Mouse (Mus musculus) forebrain, postnatal 0 days (tissue): ENCODE measurements around the gene 2310030G06Rik. TPM values are rescaled to one million over a fixed set of nuclear protein-coding genes. Genes with fewer than 3 reads are reported as not detected.
A peak's percentile ranks its signal among the peaks of the same experiment; 100 is the strongest.

Experiments
- ATAC-seq: fragments of 200-750 bp; cut with Nextera tagmentation; 2 replicates; pipeline ENCODE4 v1.8.0; 2017; ENCODE audit warnings: mild to moderate bottlenecking, moderate library complexity
- DNase-seq: peaks from one replicate; pipeline ENCODE4 v3.0.0-alpha.2; 2015
- H3K27ac ChIP-seq: fragments of 300-500 bp; sonication (generic); 2 replicates; pipeline ENCODE4 v1.5.1; 2014; ENCODE audit warnings: low read depth, mild to moderate bottlenecking, antibody characterized with exemption, low read length, moderate library complexity, mixed read lengths
- H3K27me3 ChIP-seq: fragments of 300-500 bp; sonication (generic); 2 replicates; pipeline ENCODE4 v1.6.1; 2014; ENCODE audit warnings: mild to moderate bottlenecking, low read length, mixed read lengths; ENCODE audit not compliant: insufficient read depth
- H3K36me3 ChIP-seq: fragments of 300-500 bp; sonication (generic); 2 replicates; pipeline ENCODE4 v1.6.1; 2014; ENCODE audit warnings: mild to moderate bottlenecking, moderate library complexity; ENCODE audit not compliant: insufficient read depth
- H3K4me1 ChIP-seq: fragments of 300-500 bp; sonication (generic); 2 replicates; pipeline ENCODE4 v1.6.1; 2014; ENCODE audit warnings: antibody characterized with exemption; ENCODE audit not compliant: insufficient read depth
- H3K4me2 ChIP-seq: fragments of 300-500 bp; sonication (generic); 2 replicates; pipeline ENCODE4 v1.6.1; 2014; ENCODE audit warnings: low read depth, mild to moderate bottlenecking, moderate library complexity
- H3K4me3 ChIP-seq: fragments of 300-500 bp; sonication (generic); 2 replicates; pipeline ENCODE4 v1.5.1; 2014; ENCODE audit warnings: low read depth, low read length, mixed read lengths
- H3K9ac ChIP-seq: fragments of 300-500 bp; sonication (generic); 2 replicates; pipeline ENCODE4 v1.6.1; 2014; ENCODE audit warnings: mild to moderate bottlenecking
- H3K9me3 ChIP-seq: fragments of 300-500 bp; sonication (generic); 2 replicates; pipeline ENCODE4 v1.6.1; 2016; ENCODE audit warnings: low read length
- CTCF ChIP-seq: sonication (generic); IDR thresholded peaks from 2 replicates; pipeline ENCODE4 v1.5.1; 2016; ENCODE audit warnings: antibody characterized with exemption, control low read depth, low read depth
- WGBS: fragments of 180-500 bp; shearing (Covaris S2); extraction: QIAGEN DNeasy Blood & Tissue Kit; methylation state at CpG from one replicate; pipeline ENCODE4 v1.1.7; 2014; 5-methylcytosine and 5-hydroxymethylcytosine counted together
- polyA plus RNA-seq: library from polyadenylated mRNA; unstranded; fragments of >200 nt; fragmentation: Nextera tagmentation; extraction: Ambion mirVana; gene quantifications from 2 replicates; pipeline ENCODE4 v1.2.1, GENCODE M21; 2015
- total RNA-seq: library from RNA; depleted of rRNA; stranded (reverse); fragments of >200 nt; gene quantifications from 2 replicates; pipeline ENCODE4 v1.2.3, GENCODE M21; 2014

Gene 2310030G06Rik
- total and polyA plus RNA-seq, 2 experiments from 2014 or later: 2.0 to 3.8 TPM

DNA sequence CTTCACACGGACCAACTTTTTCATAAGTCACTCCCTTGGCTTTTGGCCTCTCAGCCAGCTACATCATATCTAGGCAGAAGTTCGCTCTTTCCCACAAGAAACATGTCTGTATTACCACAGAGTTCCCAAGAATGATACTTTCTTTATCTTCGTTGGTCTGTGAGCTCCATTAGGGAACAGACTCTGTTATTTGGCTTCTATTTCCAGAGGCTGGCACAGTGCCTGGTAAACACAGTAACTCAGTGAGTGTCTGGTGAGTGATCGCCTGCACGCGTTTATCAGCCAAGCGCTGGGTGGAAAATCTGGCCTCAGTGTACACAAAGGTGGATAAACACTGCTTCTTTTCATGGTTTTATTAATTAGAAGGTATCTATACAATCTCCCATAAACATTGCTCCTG, 22.9 kb downstream of the 2310030G06Rik start:
- peak overlapping the region; percentile 30 for H3K4me2 ChIP-seq
- no peaks in the 10 kb centered on the region for H3K36me3 ChIP-seq
- no peaks in the 10 kb centered on the region for H3K9me3 ChIP-seq
- 15% methylated on average over 7 of the region's 7 CpGs for WGBS
- DNase-seq (peak; percentile 84), ATAC-seq (no peak)
- H3K4me1 ChIP-seq: peaks cover 29% of the 10 kb centered on the region
- 0 out of 2 replicates have a peak overlapping the region, but pooled peaks have one; percentile 19 for H3K9ac ChIP-seq
- TF ChIP-seq CTCF: no peak
- H3K27me3 ChIP-seq: no peaks in the 10 kb centered on the region
- H3K4me3 ChIP-seq: no peak overlapping the region
- peak overlapping the region; percentile 47; the same call in 1 of the 2 replicates for H3K27ac ChIP-seq

GRCm38 (mm10) chr9:50722451-50722911, 23.9 kb downstream of the 2310030G06Rik start:
- Histone ChIP-seq H3K4me3 (no peak overlapping the region), H3K4me2 (peak overlapping the region; percentile 30; the same call in 1 of the 2 replicates), H3K27me3 (no peaks in the 10 kb centered on the region), H3K36me3 (no peaks in the 10 kb centered on the region), H3K4me1 (peaks cover 27% of the 10 kb centered on the region; the same call in 1 of the 2 replicates), H3K9ac (no peak overlapping the region), H3K27ac (peak overlapping the region; percentile 29; the same call in 1 of the 2 replicates), H3K9me3 (no peaks in the 10 kb centered on the region)
- no peak for TF ChIP-seq CTCF
- ATAC-seq (peak; percentile 43), DNase-seq (peak; percentile 50)
- 16% methylated on average over 8 of the region's 8 CpGs for WGBS

DNA sequence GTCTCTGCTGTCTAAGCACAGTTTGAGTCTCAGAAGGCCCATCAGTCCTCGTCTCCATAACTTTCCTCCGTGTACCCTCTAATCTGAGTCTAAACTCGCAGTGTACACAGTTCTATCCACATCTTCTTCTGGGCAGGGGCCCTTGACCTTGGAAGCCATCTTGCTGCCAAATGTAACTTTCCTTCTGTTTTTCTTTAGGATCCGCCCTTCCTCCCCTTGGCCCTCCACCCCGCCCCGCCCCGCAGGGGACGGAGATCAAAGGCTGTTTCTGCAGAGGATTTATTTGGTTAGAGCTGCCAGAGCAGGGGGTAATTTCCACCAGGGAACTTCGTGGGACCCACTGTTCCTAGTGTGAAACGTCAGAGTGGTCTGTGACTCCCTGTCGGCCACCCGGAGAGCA, 25.3 kb downstream of the 2310030G06Rik start:
- no peak for ATAC-seq
- no peak for DNase-seq
- WGBS: 59% methylated on average over 12 of the region's 12 CpGs
- no peak for TF ChIP-seq CTCF
- Histone ChIP-seq H3K27me3 (no peaks in the 10 kb centered on the region), H3K4me2 (no peak overlapping the region), H3K4me1 (peaks cover 18% of the 10 kb centered on the region; the same call in 1 of the 2 replicates), H3K9ac (no peak overlapping the region), H3K9me3 (no peaks in the 10 kb centered on the region), H3K36me3 (no peaks in the 10 kb centered on the region), H3K4me3 (no peak overlapping the region), H3K27ac (no peak overlapping the region)

GRCm38 (mm10) chr9:50718878-50719277, 27.5 kb downstream of the 2310030G06Rik start:
- Histone ChIP-seq H3K4me2 (no peak overlapping the region), H3K4me3 (no peak overlapping the region), H3K36me3 (no peaks in the 10 kb centered on the region), H3K9me3 (no peaks in the 10 kb centered on the region), H3K27ac (no peak overlapping the region), H3K27me3 (no peaks in the 10 kb centered on the region), H3K4me1 (0 out of 2 replicates have a peak, but pooled peaks cover 10% of the 10 kb centered on the region), H3K9ac (no peak overlapping the region)
- ATAC-seq: no peak
- DNase-seq: no peak
- no peak for TF ChIP-seq CTCF
- WGBS: 77% methylated on average over 4 of the region's 4 CpGs

- no peak for ATAC-seq
- Histone ChIP-seq H3K36me3 (0 out of 2 replicates have a peak, but pooled peaks cover 3% of the 10 kb centered on the region), H3K9me3 (no peaks in the 10 kb centered on the region), H3K4me2 (no peak overlapping the region), H3K9ac (no peak overlapping the region), H3K4me3 (no peak overlapping the region), H3K27me3 (no peaks in the 10 kb centered on the region), H3K27ac (no peak overlapping the region), H3K4me1 (no peaks in the 10 kb centered on the region)
- no peak for DNase-seq
- 69% methylated on average over 4 of the region's 4 CpGs for WGBS
- TF ChIP-seq CTCF: no peak
Measured at GRCm38 (mm10) chr9:50714188-50714587, 32.1 kb downstream of the 2310030G06Rik start.

- Histone ChIP-seq H3K9me3 (no peaks in the 10 kb centered on the region), H3K4me1 (no peaks in the 10 kb centered on the region), H3K9ac (no peak overlapping the region), H3K27ac (no peak overlapping the region), H3K36me3 (peaks cover 3% of the 10 kb centered on the region; the same call in 1 of the 2 replicates), H3K27me3 (no peaks in the 10 kb centered on the region), H3K4me2 (no peak overlapping the region), H3K4me3 (no peak overlapping the region)
- TF ChIP-seq CTCF: no peak
- DNase-seq: no peak
- ATAC-seq: no peak
- 88% methylated on average over 4 of the region's 4 CpGs for WGBS
Measured at GRCm38 (mm10) chr9:50711337-50711736, 35.0 kb downstream of the 2310030G06Rik start.

- Histone ChIP-seq H3K27ac (no peak overlapping the region), H3K9ac (no peak overlapping the region), H3K4me3 (no peak overlapping the region), H3K4me2 (no peak overlapping the region), H3K27me3 (no peaks in the 10 kb centered on the region), H3K36me3 (peaks cover 7% of the 10 kb centered on the region; the same call in 1 of the 2 replicates), H3K4me1 (no peaks in the 10 kb centered on the region), H3K9me3 (no peaks in the 10 kb centered on the region)
- 32% methylated on average over 2 of the region's 2 CpGs for WGBS
- peak; percentile 64 for TF ChIP-seq CTCF
- ATAC-seq (no peak), DNase-seq (no peak)
Measured at GRCm38 (mm10) chr9:50709108-50709507, 37.2 kb downstream of the 2310030G06Rik start.
